Mouse (Mus musculus) MEL (cell line): ENCODE measurements around the gene Sowahb.

Experiments
- CTCF ChIP-seq, 3 experiments: IDR thresholded peaks in 2 of 3; conservative IDR thresholded peaks in 1 of 3; 2 replicates each; pipeline ENCODE4 v1.5.1; 2011 to 2012; ENCODE audit warnings: low read length in 3 of 3, low read depth in 2 of 3, mild to moderate bottlenecking in 2 of 3, improper control_type of control experiment in 1 of 3, inconsistent platforms in 1 of 3, mixed read lengths in 1 of 3, moderate library complexity in 1 of 3; ENCODE audit not compliant: control insufficient read depth in 1 of 3, insufficient read depth in 1 of 3, poor library complexity in 1 of 3, severe bottlenecking in 1 of 3
- ETS1 ChIP-seq: IDR thresholded peaks from 2 replicates; pipeline ENCODE4 v1.6.1; 2012; ENCODE audit warnings: low read depth, mild to moderate bottlenecking, inconsistent platforms, low read length, improper control_type of control experiment, moderate library complexity
- GATA1 ChIP-seq: IDR thresholded peaks from 2 replicates; pipeline ENCODE4 v1.6.1; 2011; ENCODE audit warnings: low read depth, low read length, improper control_type of control experiment
- KAT2A ChIP-seq: conservative IDR thresholded peaks from 2 replicates; pipeline ENCODE4 v1.6.1; 2012; ENCODE audit warnings: low read depth, low read length, improper control_type of control experiment, inconsistent platforms
- TBP ChIP-seq: IDR thresholded peaks from 2 replicates; pipeline ENCODE4 v1.8.0; 2011; ENCODE audit warnings: low read depth, low read length, improper control_type of control experiment
- USF1 ChIP-seq: IDR thresholded peaks from 2 replicates; pipeline ENCODE4 v1.6.1; 2014; ENCODE audit warnings: low read depth, mild to moderate bottlenecking, inconsistent platforms, low read length, improper control_type of control experiment, moderate library complexity
- USF2 ChIP-seq, 2 experiments: IDR thresholded peaks; 2 replicates each; pipeline ENCODE4 v1.6.1; 2011 to 2012; ENCODE audit warnings: improper control_type of control experiment in 2 of 2, low read length in 2 of 2, borderline replicate concordance in 1 of 2, inconsistent platforms in 1 of 2, low read depth in 1 of 2, mild to moderate bottlenecking in 1 of 2; ENCODE audit not compliant: insufficient read depth in 1 of 2
- ZKSCAN1 ChIP-seq: IDR thresholded peaks from 2 replicates; pipeline ENCODE4 v1.6.1; 2012; ENCODE audit warnings: low read depth, mild to moderate bottlenecking, inconsistent platforms, low read length, improper control_type of control experiment, moderate library complexity

DNA sequence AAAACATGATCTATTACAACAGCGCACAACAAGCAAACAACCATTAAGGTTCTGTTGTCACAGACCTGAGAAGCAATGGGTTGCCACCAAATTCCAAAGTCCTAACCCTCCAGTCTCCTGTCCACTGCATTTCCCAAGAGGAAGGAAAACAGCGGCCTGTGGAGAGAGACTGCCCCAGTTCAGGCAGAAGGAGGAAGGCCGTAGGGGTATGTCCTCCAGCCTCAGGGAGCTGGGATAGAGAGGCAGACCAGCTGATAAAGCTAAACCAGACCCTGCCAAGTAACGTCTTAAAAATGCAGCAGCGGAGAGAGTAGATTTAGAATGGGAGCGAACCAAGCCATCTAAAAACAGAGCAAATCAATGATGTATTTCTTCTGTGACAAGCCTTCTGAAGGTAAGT, 44.8 kb downstream of the Sowahb start:
- no peak for TF ChIP-seq CTCF (IDR thresholded peaks at IDR 0.05 in 2 of 3, conservative IDR thresholded peaks at IDR 0.05 in 1 of 3; ENCODE audit: control insufficient read depth in 1 of 3, insufficient read depth in 1 of 3, low read depth in 2 of 3, low read length in 3 of 3, poor library complexity in 1 of 3, severe bottlenecking in 1 of 3)
- TF ChIP-seq KAT2A, result no peak
- TF ChIP-seq USF2 (IDR thresholded peaks at IDR 0.05; ENCODE audit: borderline replicate concordance in 1 of 2, insufficient read depth in 1 of 2, low read depth in 1 of 2, low read length in 2 of 2), result no peak
- no peak for TF ChIP-seq USF1
- no peak for TF ChIP-seq GATA1
- no peak for TF ChIP-seq ETS1
- TF ChIP-seq TBP, result no peak
- no peak for TF ChIP-seq ZKSCAN1
